Mouse (Mus musculus): ENCODE data around the gene 4930404H24Rik. TPM values are rescaled to one million over a fixed set of nuclear protein-coding genes. Genes with fewer than 3 reads are reported as not detected.

4930404H24Rik gene
- total and polyA plus RNA-seq, 2 experiments from 2014 or later, result not detected

GRCm38 (mm10) chr2:153528571-153529364 is 36.2 kb downstream of the 4930404H24Rik start:
- TF ChIP-seq CTCF (IDR thresholded peaks at IDR 0.05), result no peak
- 2% methylated on average over 12 of the region's 70 CpGs for WGBS

DNA sequence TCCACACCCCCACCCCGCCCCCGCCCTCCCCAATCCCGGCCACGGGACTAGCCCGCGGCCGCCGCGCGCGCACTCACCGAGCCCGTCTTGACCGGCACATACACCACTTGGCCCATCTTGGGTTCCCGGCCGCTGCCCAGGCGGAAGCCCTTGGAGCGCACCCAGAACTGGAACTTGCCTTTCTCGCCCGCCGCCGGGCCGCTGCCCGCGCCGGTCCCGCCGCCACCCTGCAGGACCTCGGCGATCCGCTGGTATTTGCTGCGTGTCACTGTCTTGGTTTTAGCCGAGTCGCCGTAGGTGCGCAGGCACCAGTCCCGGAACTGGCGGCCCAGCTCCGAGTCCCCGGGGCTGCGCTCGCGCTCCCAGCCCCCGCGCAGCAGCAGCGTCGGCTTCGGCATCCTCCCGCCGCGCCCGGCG is 36.8 kb downstream of the 4930404H24Rik start:
- H3K27me3 ChIP-seq (ENCODE audit: insufficient read depth, low read length), result no peaks in the 10 kb centered on the region
- no peaks in the 10 kb centered on the region for H3K9me3 ChIP-seq (ENCODE audit: low read length)
- WGBS, result 1% methylated on average over 44 of the region's 53 CpGs
- no peaks in the 10 kb centered on the region for H3K36me3 ChIP-seq (ENCODE audit: insufficient read depth, low read length)
- peak overlapping the region; percentile 79 for H3K27ac ChIP-seq (ENCODE audit: low read depth, low read length)
- H3K9ac ChIP-seq (replicated peaks; ENCODE audit: low read length, poor library complexity, severe bottlenecking), result peak overlapping the region; percentile 98
- ATAC-seq (ENCODE audit: low FRiP score) (peak; percentile 14), DNase-seq (ENCODE audit: low spot score) (no peak)
- peak overlapping the region; percentile 95 for H3K4me2 ChIP-seq (ENCODE audit: low read depth, low read length, poor library complexity, severe bottlenecking)
- TF ChIP-seq CTCF (IDR thresholded peaks at IDR 0.05), result no peak
- peak overlapping the region; percentile 95 for H3K4me3 ChIP-seq (ENCODE audit: low read depth, low read length)
- H3K4me1 ChIP-seq (ENCODE audit: insufficient read depth, low read length), result no peaks in the 10 kb centered on the region

More at GRCm38 (mm10) chr2:153528571-153529364, 36.2 kb downstream of the 4930404H24Rik start:
- Histone ChIP-seq H3K27ac (ENCODE audit: low read depth, low read length) (peak overlapping the region; percentile 79), H3K27me3 (ENCODE audit: insufficient read depth, low read length) (no peaks in the 10 kb centered on the region), H3K4me2 (ENCODE audit: low read depth, low read length, poor library complexity, severe bottlenecking) (peak overlapping the region; percentile 95), H3K36me3 (ENCODE audit: insufficient read depth, low read length) (no peaks in the 10 kb centered on the region), H3K4me1 (ENCODE audit: insufficient read depth, low read length) (no peaks in the 10 kb centered on the region), H3K9me3 (ENCODE audit: low read length) (no peaks in the 10 kb centered on the region), H3K4me3 (ENCODE audit: low read depth, low read length) (peak overlapping the region; percentile 95), H3K9ac (replicated peaks; ENCODE audit: low read length, poor library complexity, severe bottlenecking) (peak overlapping the region; percentile 98)
- no peak for DNase-seq (ENCODE audit: low spot score)
- peak; percentile 41 for ATAC-seq (ENCODE audit: low FRiP score)

- peak within 1 kb of the TSS; percentile 95 for H3K4me3 ChIP-seq (ENCODE audit: low read depth, low read length)
- peak; percentile 12; the same call in 1 of the 2 replicates for ATAC-seq (ENCODE audit: low FRiP score)
- H3K27me3 ChIP-seq (ENCODE audit: insufficient read depth, low read length), result no peaks in the 10 kb centered on the region
- no peaks in the 10 kb centered on the region for H3K36me3 ChIP-seq (ENCODE audit: insufficient read depth, low read length)
- 3% methylated on average over 22 of the region's 86 CpGs for WGBS
- no peaks in the 10 kb centered on the region for H3K4me1 ChIP-seq (ENCODE audit: insufficient read depth, low read length)
- peak within 1 kb of the TSS; percentile 79 for H3K27ac ChIP-seq (ENCODE audit: low read depth, low read length)
- TF ChIP-seq CTCF (IDR thresholded peaks at IDR 0.05), result no peak
- DNase-seq (ENCODE audit: low spot score), result no peak
- H3K9me3 ChIP-seq (ENCODE audit: low read length), result no peaks in the 10 kb centered on the region
- H3K4me2 ChIP-seq (ENCODE audit: low read depth, low read length, poor library complexity, severe bottlenecking), result peak within 1 kb of the TSS; percentile 95
- peak within 1 kb of the TSS; percentile 98 for H3K9ac ChIP-seq (replicated peaks; ENCODE audit: low read length, poor library complexity, severe bottlenecking)
Observed at GRCm38 (mm10) chr2:153529931-153530766, 37.6 kb downstream of the 4930404H24Rik start, which contains the start of gene Nol4l. Nol4l (minus strand) TSS chr2:153529971.

GRCm38 (mm10) chr2:153530948-153531347 is 38.4 kb downstream of the 4930404H24Rik start:
- Histone ChIP-seq H3K9ac (replicated peaks; ENCODE audit: low read length, poor library complexity, severe bottlenecking) (no peak overlapping the region), H3K36me3 (ENCODE audit: insufficient read depth, low read length) (no peaks in the 10 kb centered on the region), H3K4me2 (ENCODE audit: low read depth, low read length, poor library complexity, severe bottlenecking) (peak overlapping the region; percentile 95; the same call in 1 of the 2 replicates), H3K4me3 (ENCODE audit: low read depth, low read length) (no peak overlapping the region), H3K9me3 (ENCODE audit: low read length) (no peaks in the 10 kb centered on the region), H3K4me1 (ENCODE audit: insufficient read depth, low read length) (no peaks in the 10 kb centered on the region), H3K27me3 (ENCODE audit: insufficient read depth, low read length) (no peaks in the 10 kb centered on the region), H3K27ac (ENCODE audit: low read depth, low read length) (no peak overlapping the region)
- peak; percentile 63 for TF ChIP-seq CTCF (IDR thresholded peaks at IDR 0.05)
- ATAC-seq (ENCODE audit: low FRiP score), result no peak
- WGBS, result 58% methylated on average over 5 of the region's 5 CpGs
- no peak for DNase-seq (ENCODE audit: low spot score)

DNA sequence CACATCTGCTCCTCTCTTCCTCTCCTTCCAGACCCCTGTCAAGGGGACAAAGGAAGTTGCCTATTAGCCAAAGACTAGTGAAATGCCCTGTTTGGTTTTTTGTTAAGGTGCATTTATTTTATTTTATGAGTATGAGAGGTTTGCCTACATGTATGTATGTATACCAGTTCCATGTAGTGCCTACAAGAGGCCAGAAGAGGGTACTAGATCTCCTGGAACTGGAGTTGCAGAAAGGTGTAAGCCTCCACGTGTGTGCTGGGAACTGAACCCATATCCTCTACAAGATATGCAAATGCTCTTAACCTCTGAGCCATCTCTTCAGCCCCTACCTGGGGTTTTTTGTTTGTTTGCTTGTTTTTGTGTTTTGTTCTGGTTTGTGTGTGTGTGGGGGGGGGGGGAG is 41.4 kb downstream of the 4930404H24Rik start:
- Histone ChIP-seq H3K4me1 (ENCODE audit: insufficient read depth, low read length) (no peaks in the 10 kb centered on the region), H3K4me2 (ENCODE audit: low read depth, low read length, poor library complexity, severe bottlenecking) (no peak overlapping the region), H3K4me3 (ENCODE audit: low read depth, low read length) (no peak overlapping the region), H3K9ac (replicated peaks; ENCODE audit: low read length, poor library complexity, severe bottlenecking) (no peak overlapping the region), H3K9me3 (ENCODE audit: low read length) (no peaks in the 10 kb centered on the region), H3K27me3 (ENCODE audit: insufficient read depth, low read length) (no peaks in the 10 kb centered on the region), H3K36me3 (ENCODE audit: insufficient read depth, low read length) (no peaks in the 10 kb centered on the region), H3K27ac (ENCODE audit: low read depth, low read length) (no peak overlapping the region)
- WGBS, result 81% methylated on average over 1 of the region's 1 CpGs
- no peak for DNase-seq (ENCODE audit: low spot score)
- ATAC-seq (ENCODE audit: low FRiP score), result no peak
- no peak; the same call in 1 of the 2 replicates for TF ChIP-seq CTCF (IDR thresholded peaks at IDR 0.05)
